8 mouse cellular contexts compared by ENCODE assay signal in the genomic region with DNA sequence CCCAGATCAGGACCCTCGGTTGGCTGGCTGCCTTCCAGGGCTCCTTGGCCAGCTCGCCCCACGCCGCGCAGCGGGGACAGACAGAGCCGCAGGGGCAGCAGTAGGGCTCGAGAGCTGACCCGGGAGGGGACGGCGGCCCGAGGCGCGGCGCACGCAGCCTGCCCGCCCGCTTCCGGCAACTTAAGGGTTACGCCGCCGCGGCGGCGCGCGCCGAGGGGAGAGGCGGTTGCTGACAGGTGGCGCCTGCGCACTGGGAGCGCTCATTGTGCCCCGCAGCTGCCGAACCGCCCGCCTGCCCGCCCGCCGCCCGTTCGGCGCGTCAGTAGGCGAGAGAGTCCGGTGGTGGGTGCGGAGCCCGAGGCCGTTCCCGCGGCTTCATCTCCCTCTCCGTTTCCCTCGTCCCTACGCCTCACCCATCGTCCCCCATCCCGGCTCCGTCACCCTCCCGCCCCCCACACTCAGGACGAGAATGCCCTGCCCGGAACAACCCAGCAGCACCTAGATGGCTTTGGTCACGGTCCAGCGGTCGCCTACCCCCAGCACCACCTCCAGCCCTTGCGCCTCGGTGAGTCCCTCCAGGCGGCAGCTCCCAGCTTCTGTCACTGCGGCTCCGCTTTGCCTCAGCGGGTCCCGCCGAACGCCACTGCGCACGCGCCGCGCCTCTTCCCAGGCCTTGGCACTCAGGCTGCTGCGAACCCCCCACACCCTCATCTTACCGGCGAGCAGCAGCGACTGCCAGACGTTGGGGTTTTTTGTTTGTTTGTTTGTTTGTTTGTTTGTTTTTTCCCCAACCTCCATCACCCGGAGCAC. TPM values are rescaled to one million over a fixed set of nuclear protein-coding genes. Genes with fewer than 3 reads are reported as not detected.
DNase-seq lines count a peak whose midpoint lies in the region; ATAC-seq and TF ChIP-seq lines count a peak whose summit lies in the region.

Gene Ssh2, plus strand, starts transcription at position 337 of the 810 bp plus-strand sequence.

- intact Hi-C loops in heart, postnatal 25 days (cut with DNase I) = loop anchor here (2.0 to 5.0 kb wide), 2 partner anchors 115 to 231 kb away; no protein-coding TSS in a partner anchor

- peak within 1 kb of the TSS; percentile 80 for H3K4me3 ChIP-seq in G1E (ENCODE audit: low read depth, low read length)
- H3K4me3 ChIP-seq in forebrain, embryonic 16.5 days (replicated peaks; ENCODE audit: low read length) = peak within 1 kb of the TSS; percentile 91
- peak within 1 kb of the TSS; percentile 81 for H3K4me3 ChIP-seq in neural tube, embryonic 15.5 days (replicated peaks)

- peak within 1 kb of the TSS; percentile 68 for H3K4me2 ChIP-seq in forebrain, embryonic 16.5 days (ENCODE audit: low read length)
- H3K4me2 ChIP-seq in neural tube, embryonic 15.5 days = peak within 1 kb of the TSS; percentile 87

- peak within 1 kb of the TSS; percentile 100 for H3K27ac ChIP-seq in forebrain, embryonic 16.5 days (ENCODE audit: low read length)
- peak within 1 kb of the TSS; percentile 99 for H3K27ac ChIP-seq in neural tube, embryonic 15.5 days (replicated peaks)

- no peak for TF ChIP-seq CTCF in G1E (IDR thresholded peaks at IDR 0.05; ENCODE audit: low read depth, low read length)

- peaks cover 20% of the 10 kb centered on the region for H3K4me1 ChIP-seq in G1E (ENCODE audit: insufficient read depth, low read depth, low read length)
- peaks cover 10% of the 10 kb centered on the region for H3K4me1 ChIP-seq in forebrain, embryonic 16.5 days (replicated peaks; ENCODE audit: control insufficient read depth, insufficient read depth, low read length)
- H3K4me1 ChIP-seq in neural tube, embryonic 15.5 days = peaks cover 24% of the 10 kb centered on the region

- no peaks in the 10 kb centered on the region for H3K36me3 ChIP-seq in G1E (replicated peaks)
- H3K36me3 ChIP-seq in forebrain, embryonic 16.5 days (ENCODE audit: control insufficient read depth, insufficient read depth) = no peaks in the 10 kb centered on the region
- H3K36me3 ChIP-seq in neural tube, embryonic 15.5 days = no peaks in the 10 kb centered on the region

- peak; percentile 79 for DNase-seq in G1E (ENCODE audit: low spot score)
- DNase-seq in cerebellum, adult 11-12 months = peak; percentile 86
- peak; percentile 59 for DNase-seq in heart, postnatal 25 days (ENCODE audit: low spot score)
- DNase-seq in layer of hippocampus, adult 18-20 months (ENCODE audit: low spot score in 2 of 2) = peak; percentile 75 to 85
- DNase-seq in lung, adult 18-20 months = peak; percentile 79 to 85
- DNase-seq in testis, postnatal 10 days (ENCODE audit: low spot score) = peak; percentile 85

- H3K27me3 ChIP-seq in G1E (ENCODE audit: insufficient read depth, low read length) = no peaks in the 10 kb centered on the region
- no peaks in the 10 kb centered on the region for H3K27me3 ChIP-seq in forebrain, embryonic 16.5 days (replicated peaks; ENCODE audit: control insufficient read depth, insufficient read depth, low read length)
- H3K27me3 ChIP-seq in neural tube, embryonic 15.5 days (replicated peaks) = no peaks in the 10 kb centered on the region

- H3K9me3 ChIP-seq in G1E (replicated peaks) = no peaks in the 10 kb centered on the region
- no peaks in the 10 kb centered on the region for H3K9me3 ChIP-seq in forebrain, embryonic 16.5 days (ENCODE audit: control insufficient read depth, low read length)
- no peaks in the 10 kb centered on the region for H3K9me3 ChIP-seq in neural tube, embryonic 15.5 days (replicated peaks)

- 0% methylated on average over 68 of the region's 82 CpGs for WGBS in forebrain, embryonic 16.5 days
- under 1% methylated on average over 61 of the region's 82 CpGs for WGBS in neural tube, embryonic 15.5 days

- no peak; the same call in 1 of the 2 replicates for ATAC-seq in G1E (ENCODE audit: extremely low read depth, insufficient number of reproducible peaks, low FRiP score, poor library complexity, severe bottlenecking)
- peak; percentile 92 for ATAC-seq in forebrain, embryonic 16.5 days
- ATAC-seq in neural tube, embryonic 15.5 days (ENCODE audit: low FRiP score) = peak; percentile 92

- H3K9ac ChIP-seq in forebrain, embryonic 16.5 days (replicated peaks; ENCODE audit: low read depth, low read length) = peak within 1 kb of the TSS; percentile 98
- H3K9ac ChIP-seq in neural tube, embryonic 15.5 days (replicated peaks) = peak within 1 kb of the TSS; percentile 93

RNA-seq across cellular contexts. Expression of gene Ssh2, which starts in this region (rescaled TPM):
- total RNA-seq in G1E (2014; fragmentation: Nextera tagmentation) = 33.9 and 34.6 TPM in 2 replicates
- 12.4 and 15.1 TPM in 2 replicates for total RNA-seq in G1E (2017)
- polyA plus RNA-seq in G1E (2012) = 25.0 and 38.5 TPM in 2 replicates
- 21.3 and 22.1 TPM in 2 replicates for polyA plus RNA-seq in forebrain, embryonic 16.5 days (2015; fragmentation: Nextera tagmentation; extraction: Ambion mirVana)
- total RNA-seq in heart, postnatal 25 days (2021) = 10 to 100 TPM; 80.0 to 87.7 TPM
- total RNA-seq in layer of hippocampus, adult 18-20 months (2021) = 10 to 100 TPM; 32.9 to 35.4 TPM
- 12.8 and 13.9 TPM in 2 replicates for polyA plus RNA-seq in neural tube, embryonic 15.5 days (2015; fragmentation: Nextera tagmentation; extraction: Ambion mirVana)
